Mouse (Mus musculus) right cerebral cortex, postnatal 36 days (tissue): ENCODE measurements at regions not wholly inside any gene's neighbourhood (a gene's known extent, or its start where the extent isn't known, plus 50 kb on each side); places are given as distances from the start of the nearest gene placed in this dataset.

Experiments
- DNase-seq, 2 experiments: peaks; one replicate each; pipeline ENCODE4 v3.0.0; 2022; ENCODE audit warnings: low spot score in 2 of 2, mixed read lengths in 1 of 2

- DNase-seq: no peak
Observed at GRCm38 (mm10) chr4:39179445-39179844, 270.6 kb upstream of the 1700009N14Rik start.

- DNase-seq: peak in 1 of 2 experiments; percentile 51
Observed at GRCm38 (mm10) chr4:39185680-39186079, 264.4 kb upstream of the 1700009N14Rik start.

DNA sequence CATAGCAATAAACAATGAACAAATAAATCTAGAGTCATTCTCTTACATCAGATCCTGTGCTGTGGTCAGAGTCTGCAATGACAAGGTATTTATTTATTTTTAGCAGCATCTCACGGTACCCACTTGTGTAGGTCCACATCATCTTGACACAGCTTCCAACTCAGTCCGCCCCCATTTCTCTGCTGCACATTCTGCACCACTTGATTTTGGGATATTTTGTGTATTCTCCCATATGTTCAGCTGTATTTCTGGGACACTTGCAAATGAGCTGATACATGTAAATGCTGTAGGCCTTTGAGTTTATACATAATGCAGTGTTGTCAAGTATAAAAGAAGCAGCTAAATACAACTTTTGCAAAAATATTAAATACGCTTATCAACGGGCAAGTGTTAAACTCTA, 250.9 kb upstream of the 1700009N14Rik start:
- DNase-seq: peak; percentile 44 to 86

GRCm38 (mm10) chr4:39210599-39210998, 239.5 kb upstream of the 1700009N14Rik start:
- no peak for DNase-seq
